Mouse (Mus musculus): ENCODE measurements around the gene Pakap.

GRCm38 (mm10) chr4:57854181-57854580 is 286.2 kb downstream of the Pakap start:
- no peak for TF ChIP-seq CTCF (IDR thresholded peaks at IDR 0.05; ENCODE audit: borderline replicate concordance, extremely low read depth, insufficient read depth, insufficient read length)
- TF ChIP-seq POLR2A (IDR thresholded peaks at IDR 0.05; ENCODE audit: borderline replicate concordance, extremely low read depth, insufficient read depth, insufficient read length, poor library complexity, severe bottlenecking): no peak
